Mouse (Mus musculus): ENCODE measurements around the gene Rpgrip1.
"Not testable (repeated sequence)": the region's sequence is repeated elsewhere in the genome, so short reads cannot be mapped to it uniquely, and the experiment has no call there.

DNA sequence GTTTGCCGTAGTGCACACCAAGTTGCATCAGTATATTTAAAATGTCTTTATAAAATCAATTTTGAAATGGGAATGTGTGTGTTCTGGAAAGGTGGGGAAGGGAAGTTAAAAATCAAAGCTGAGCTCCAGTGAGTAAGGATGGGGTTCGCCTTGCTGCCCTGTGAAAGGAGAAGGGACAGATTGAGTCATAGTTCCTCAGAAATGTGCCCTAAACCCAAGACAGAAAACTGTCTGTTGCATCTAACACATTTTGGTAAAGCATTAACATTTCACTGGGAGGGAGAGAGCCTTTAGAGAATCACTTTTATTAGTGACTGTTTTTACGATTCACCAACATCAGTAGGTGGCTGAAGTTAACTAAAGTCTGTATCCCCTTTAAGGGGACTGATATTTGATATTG lies 12.1 kb upstream of the Rpgrip1 start:
- TF ChIP-seq CTCF (IDR thresholded peaks at IDR 0.05; ENCODE audit: low read depth, low read length); POLR2A (IDR thresholded peaks at IDR 0.05; ENCODE audit: borderline replicate concordance, low read depth, low read length): not testable (repeated sequence)

Measured in bone marrow macrophage, adult 2 months (primary cell).